Mouse (Mus musculus) right cerebral cortex, postnatal 14 days (tissue): ENCODE data around the gene Maged2.
A peak's percentile ranks its signal among the peaks of the same experiment; 100 is the strongest.
"Not testable (repeated sequence)": the region's sequence is repeated elsewhere in the genome, so short reads cannot be mapped to it uniquely, and the experiment has no call there.

Experiments used
- DNase-seq: peaks from one replicate; pipeline ENCODE4 v3.0.0; 2022

The Maged2 gene

DNA sequence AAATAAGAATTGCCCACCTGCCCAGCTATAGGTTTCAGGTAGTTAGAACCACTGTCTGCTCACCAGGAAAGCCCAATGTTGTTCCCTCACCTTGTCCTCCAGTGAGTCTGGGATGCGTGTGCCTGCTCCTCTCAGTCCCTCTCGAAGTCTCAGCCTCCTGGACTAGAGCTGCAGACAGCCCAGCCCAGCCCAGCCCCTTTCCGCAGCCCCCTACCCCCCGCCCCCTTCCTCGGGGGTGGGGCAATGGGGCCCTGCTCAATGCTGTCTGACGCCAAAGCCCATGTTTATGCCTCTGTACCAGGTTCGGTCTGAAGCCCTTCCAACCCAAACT is at the start of gene Maged2:
Gene Maged2, minus strand, starts transcription at position 207 of the 331 bp plus-strand sequence.
- DNase-seq = no peak

DNA sequence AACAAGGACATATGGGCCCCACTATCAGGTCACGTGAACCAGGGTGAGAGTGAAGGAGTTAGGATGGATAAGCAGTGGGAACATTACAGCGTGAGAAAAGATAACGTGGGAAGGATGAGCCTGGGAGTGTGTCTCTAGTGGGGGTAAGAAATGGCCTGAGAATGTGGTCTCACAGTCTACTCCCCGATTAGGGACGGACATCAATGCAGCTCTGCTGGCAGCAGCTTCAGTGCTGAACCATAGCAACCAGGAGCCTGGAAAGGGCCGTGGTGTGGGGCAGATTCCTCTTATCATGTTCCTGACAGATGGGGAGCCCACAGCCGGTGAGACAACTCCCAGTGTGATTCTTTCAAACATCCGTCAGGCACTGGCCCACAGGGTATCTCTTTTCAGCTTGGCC is 34.1 kb upstream of the Maged2 start:
- DNase-seq = no peak

DNA sequence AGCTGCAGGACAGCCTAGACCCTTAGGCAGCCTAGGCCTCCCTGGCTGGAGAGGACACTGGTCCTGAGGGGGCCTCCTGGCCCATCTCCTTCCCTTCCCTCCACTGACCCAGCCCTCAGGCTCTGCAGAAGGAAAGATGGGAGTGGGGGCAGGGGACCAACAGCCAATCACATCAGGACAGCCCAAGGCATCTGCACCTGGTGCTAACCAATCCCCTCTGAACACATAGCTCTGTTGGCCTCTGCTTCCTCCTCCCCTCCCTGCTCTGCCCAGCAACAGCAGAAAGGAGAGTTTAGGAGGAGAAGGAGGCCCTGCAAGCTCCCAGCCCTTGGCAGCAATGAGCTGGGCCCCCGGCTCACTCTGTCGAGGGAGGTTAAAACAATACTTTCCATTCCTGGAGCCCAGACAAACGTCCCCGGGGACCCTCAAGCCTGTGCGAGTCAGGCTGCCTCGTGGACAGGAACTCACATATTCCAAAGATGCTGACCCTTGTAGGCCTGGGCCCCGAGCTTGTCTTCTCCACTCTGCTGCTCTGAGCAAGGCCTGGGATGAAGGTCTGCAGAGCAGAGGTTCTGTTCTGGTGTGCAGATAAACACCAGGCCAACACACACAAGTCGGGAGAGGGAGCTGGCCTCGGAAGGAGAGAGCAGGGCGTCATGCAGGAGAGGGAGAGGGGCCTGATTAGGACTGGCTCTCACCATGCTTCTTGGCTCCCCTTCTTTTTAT is 31.5 kb upstream of the Maged2 start:
- not testable (repeated sequence) for DNase-seq

DNA sequence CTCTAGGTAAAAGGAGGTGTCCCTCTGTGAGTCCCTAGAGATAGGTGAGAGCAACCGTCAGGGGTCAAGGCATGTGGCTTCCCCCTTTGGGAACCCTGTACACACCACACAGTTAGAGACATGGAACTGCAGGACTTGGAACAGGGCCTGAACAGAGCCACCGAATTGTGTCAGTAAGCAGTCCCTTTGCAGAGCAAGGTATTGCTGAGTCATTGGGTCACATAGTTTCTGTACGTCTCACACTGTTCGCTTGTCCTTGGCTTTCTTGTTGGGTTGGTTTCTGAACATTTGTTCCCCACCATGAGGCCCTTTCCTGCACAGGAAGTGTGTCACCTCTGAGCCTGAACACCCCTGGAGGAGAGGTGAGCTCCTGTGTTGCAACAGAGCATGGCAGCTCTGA is 29.1 kb upstream of the Maged2 start:
- not testable (repeated sequence) for DNase-seq

DNA sequence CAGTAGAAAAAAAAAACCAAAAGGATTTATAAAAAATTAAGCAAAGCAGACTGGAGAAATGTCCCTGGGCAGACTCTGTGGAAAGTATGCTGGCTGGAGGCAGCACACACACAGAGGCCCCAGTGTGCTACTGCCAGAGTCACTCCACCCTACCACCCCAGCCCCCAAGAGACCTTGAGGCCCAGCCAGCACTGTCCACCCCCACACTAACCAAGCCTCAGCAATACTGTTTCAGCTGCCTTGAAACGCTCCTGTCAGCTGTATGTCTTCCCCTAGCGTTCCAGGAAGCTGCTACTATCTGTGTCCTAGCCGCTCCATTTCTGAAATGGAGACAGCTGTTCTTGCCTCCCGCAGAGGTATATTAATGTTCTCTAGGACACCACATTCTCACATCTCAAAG is 16.2 kb upstream of the Maged2 start:
- DNase-seq = no peak

DNA sequence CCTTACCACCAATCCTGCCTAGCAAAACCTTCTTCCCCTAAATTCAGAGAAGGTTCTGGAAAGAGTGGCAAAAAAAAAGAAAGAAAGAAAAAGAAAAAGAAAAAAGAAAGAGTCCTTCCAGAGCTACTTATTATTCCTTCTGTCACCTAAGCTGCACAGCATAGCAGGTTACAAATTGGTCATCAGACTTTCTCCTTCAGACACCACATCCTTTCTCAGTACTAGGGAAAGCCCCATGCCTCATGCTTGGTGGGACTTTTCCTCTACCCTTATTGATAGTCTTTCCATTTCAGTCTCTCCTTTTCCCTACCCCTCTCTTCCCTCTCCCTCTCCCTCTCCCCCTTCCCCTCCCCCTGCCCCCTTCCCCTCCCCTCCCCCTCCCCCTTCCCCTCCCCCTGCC is 3.1 kb upstream of the Maged2 start:
- DNase-seq = no peak

DNA sequence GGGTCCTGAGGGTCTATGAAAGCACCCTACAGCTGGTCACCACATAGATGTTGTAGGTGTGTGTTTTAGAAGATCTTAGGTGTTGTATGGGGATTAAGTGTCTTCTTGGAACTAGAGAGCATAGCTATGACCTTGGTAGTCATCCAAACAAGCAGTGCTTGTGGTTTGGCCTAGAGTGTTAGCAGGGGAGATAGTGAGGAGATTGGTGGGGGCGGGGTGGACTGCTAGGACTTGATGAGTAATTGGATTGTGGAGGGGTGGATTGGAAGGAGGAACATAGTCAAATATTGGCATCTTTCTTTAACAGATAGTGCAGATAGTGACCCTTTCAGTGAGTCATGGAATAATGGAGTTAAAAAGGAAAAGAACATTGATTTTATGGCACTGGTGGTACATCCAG is 1.5 kb upstream of the Maged2 start:
- no peak for DNase-seq

DNA sequence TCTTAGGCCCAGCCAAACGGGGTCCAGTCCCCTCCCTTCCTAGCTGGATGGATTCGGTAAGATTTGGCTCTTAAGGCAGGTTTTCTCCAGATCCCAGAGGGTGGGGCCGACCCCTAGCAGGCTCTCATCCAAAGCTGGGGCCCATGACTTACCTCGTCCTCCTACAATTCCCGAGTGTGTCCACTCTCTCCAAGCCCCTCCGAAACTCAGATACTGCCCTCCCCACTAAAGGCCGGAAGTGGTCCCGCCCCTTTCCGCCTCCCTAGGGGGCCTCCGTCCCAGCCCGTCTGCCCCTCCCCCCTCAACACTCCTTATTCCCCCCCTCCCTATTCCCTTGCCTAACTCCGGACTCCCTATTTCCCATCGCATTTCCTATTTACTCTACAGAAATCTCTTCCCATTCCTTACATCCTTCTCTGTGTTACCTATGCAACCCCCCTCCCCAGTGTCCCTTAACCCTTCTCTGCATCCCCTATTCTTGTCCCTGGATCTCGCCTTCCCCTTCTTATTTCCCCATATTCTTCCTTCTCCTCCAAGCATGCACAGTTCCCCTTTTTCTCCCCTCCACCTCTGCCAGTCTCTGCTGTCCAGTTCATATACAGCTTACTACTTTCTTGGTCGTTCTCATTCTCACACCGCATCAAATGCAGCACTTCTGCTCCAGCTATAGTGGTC is 544 bp downstream of the Maged2 start:
- peak; percentile 48 for DNase-seq

DNA sequence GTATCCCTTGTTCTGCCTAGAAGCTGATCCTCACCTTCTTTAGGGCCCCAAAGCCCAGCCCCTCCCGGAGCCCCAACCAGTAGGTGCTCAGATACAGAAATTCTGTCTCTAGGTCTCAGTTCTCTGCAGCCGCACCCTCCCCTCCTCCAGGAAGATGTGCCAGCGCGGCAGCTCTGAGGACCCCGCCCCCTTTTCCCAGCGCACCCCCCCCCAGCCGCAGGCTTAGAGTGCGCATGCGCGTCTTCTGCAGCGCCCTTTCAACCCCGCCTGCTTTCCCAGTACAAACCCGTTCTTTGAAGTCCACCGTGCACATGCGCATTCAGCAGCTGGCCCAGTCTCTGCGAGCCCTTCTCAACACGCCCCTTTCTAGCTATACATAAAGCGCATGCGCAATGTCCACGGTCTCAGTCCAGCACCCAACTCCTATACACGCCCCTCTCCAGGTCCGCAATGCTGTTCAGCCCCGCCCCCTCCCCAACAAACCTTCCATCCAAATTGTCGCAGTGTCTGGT is 1.3 kb downstream of the Maged2 start:
- DNase-seq = peak; percentile 87

DNA sequence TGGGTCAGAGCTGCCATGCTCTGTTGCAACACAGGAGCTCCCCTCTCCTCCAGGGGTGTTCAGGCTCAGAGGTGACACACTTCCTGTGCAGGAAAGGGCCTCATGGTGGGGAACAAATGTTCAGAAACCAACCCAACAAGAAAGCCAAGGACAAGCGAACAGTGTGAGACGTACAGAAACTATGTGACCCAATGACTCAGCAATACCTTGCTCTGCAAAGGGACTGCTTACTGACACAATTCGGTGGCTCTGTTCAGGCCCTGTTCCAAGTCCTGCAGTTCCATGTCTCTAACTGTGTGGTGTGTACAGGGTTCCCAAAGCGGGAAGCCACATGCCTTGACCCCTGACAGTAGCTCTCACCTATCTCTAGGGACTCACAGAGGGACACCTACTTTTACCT is 13.2 kb downstream of the Maged2 start:
- not testable (repeated sequence) for DNase-seq

DNA sequence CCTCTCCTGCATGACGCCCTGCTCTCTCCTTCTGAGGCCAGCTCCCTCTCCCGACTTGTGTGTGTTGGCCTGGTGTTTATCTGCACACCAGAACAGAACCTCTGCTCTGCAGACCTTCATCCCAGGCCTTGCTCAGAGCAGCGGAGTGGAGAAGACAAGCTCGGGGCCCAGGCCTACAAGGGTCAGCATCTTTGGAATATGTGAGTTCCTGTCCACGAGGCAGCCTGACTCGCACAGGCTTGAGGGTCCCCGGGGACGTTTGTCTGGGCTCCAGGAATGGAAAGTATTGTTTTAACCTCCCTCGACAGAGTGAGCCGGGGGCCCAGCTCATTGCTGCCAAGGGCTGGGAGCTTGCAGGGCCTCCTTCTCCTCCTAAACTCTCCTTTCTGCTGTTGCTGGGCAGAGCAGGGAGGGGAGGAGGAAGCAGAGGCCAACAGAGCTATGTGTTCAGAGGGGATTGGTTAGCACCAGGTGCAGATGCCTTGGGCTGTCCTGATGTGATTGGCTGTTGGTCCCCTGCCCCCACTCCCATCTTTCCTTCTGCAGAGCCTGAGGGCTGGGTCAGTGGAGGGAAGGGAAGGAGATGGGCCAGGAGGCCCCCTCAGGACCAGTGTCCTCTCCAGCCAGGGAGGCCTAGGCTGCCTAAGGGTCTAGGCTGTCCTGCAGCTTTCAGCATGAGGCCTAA is 15.5 kb downstream of the Maged2 start:
- not testable (repeated sequence) for DNase-seq
